In the genomic region with DNA sequence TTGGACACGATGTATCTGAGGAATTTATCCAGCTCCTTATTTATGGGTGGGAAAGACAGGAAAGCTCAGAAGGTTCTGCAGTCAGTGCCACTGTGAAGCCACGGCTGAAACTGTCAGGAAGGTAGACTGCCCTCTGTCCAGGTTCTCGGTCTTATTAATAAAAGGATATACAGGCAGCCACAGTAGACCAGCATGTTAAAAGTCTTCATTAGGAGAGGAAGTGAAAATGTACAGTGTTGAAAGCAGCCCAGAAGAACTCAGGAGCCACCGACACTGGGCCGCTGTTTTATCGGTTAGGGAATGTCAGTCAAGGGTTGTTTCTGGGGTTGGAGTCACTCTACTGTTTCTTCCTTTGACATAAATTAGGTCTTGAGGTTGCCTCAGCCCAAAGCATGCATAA, we compare ENCODE assay signal across 23 mouse cellular contexts.
DNase-seq lines count a peak whose midpoint lies in the region; ATAC-seq lines count a peak whose summit lies in the region.
"Had no signal": no experiment of that assay in that cellular context is flagged by ENCODE, and none has a peak within 500 bp of the region (broad histone marks: within the 10 kb centered on the region; RNA-seq: fewer than 3 reads in every experiment).

No protein-coding gene starts in this region.

- H3K4me2 ChIP-seq in intestine, embryonic 14.5 days (ENCODE audit: low read length), result no peak overlapping the region
- H3K4me2 ChIP-seq in intestine, embryonic 16.5 days (ENCODE audit: low read depth, low read length), result no peak overlapping the region
- H3K4me2 ChIP-seq: embryonic facial prominence, embryonic 12.5 days; forebrain, embryonic 13.5 days; forebrain, embryonic 15.5 days had no signal

- ATAC-seq in intestine, embryonic 14.5 days (replicated peaks; ENCODE audit: low FRiP score, low TSS enrichment, low read depth), result no peak
- ATAC-seq in intestine, embryonic 16.5 days, result no peak
- ATAC-seq in granulocyte monocyte progenitor cell, adult 5-6 weeks (replicated peaks; ENCODE audit: poor library complexity, severe bottlenecking), result peak; percentile 38
- ATAC-seq in megakaryocyte progenitor cell, adult 5-6 weeks (replicated peaks; ENCODE audit: poor library complexity), result peak; percentile 21
- ATAC-seq: activated CD4-positive, CD25-positive, alpha-beta regulatory T cell, adult 4 months; CD4-positive, CD25-positive, alpha-beta regulatory T cell, adult 4 months; forebrain, embryonic 13.5 days; forebrain, embryonic 15.5 days; Patski had no signal

- no peaks in the 10 kb centered on the region for H3K9me3 ChIP-seq in intestine, embryonic 14.5 days (ENCODE audit: control insufficient read depth, low read length)
- no peaks in the 10 kb centered on the region for H3K9me3 ChIP-seq in intestine, embryonic 16.5 days (ENCODE audit: control insufficient read depth, low read length)
- H3K9me3 ChIP-seq: embryonic facial prominence, embryonic 10.5 days; embryonic facial prominence, embryonic 12.5 days; forebrain, embryonic 13.5 days; forebrain, embryonic 15.5 days; G1E had no signal

- H3K27me3 ChIP-seq in intestine, embryonic 14.5 days (replicated peaks; ENCODE audit: control insufficient read depth, insufficient read depth, low read length), result no peaks in the 10 kb centered on the region
- no peaks in the 10 kb centered on the region for H3K27me3 ChIP-seq in intestine, embryonic 16.5 days (replicated peaks; ENCODE audit: control insufficient read depth, insufficient read depth, low read length)
- H3K27me3 ChIP-seq: CH12.LX; embryonic facial prominence, embryonic 12.5 days; forebrain, embryonic 13.5 days; forebrain, embryonic 15.5 days had no signal

- peak; percentile 7 for DNase-seq in intestine, embryonic 14.5 days (ENCODE audit: low spot score)
- DNase-seq in right cerebral cortex, postnatal 10 days (ENCODE audit: low spot score in 2 of 2), result no peak
- DNase-seq: adrenal gland, adult 8-10 months; adrenal gland, postnatal 14 days; adrenal gland, postnatal 36 days; B cell, adult 2 months; cerebellum, adult 11-12 months; cerebellum, adult 2 months; cerebellum, adult 9-10 months; cerebellum, postnatal 10 days; cerebellum, postnatal 25 days had no signal

- no peak overlapping the region for H3K4me3 ChIP-seq in intestine, embryonic 14.5 days (ENCODE audit: low read depth, low read length)
- no peak overlapping the region for H3K4me3 ChIP-seq in intestine, embryonic 16.5 days (ENCODE audit: low read length)
- H3K4me3 ChIP-seq: embryonic facial prominence, embryonic 10.5 days; embryonic facial prominence, embryonic 12.5 days; forebrain, embryonic 13.5 days; forebrain, embryonic 15.5 days had no signal

- WGBS in intestine, embryonic 14.5 days, result 70% methylated on average over 6 of the region's 6 CpGs
- 78% methylated on average over 6 of the region's 6 CpGs for WGBS in intestine, embryonic 16.5 days

- H3K9ac ChIP-seq in intestine, embryonic 14.5 days (ENCODE audit: low read length), result no peak overlapping the region
- no peak overlapping the region for H3K9ac ChIP-seq in intestine, embryonic 16.5 days (ENCODE audit: low read depth, low read length)
- H3K9ac ChIP-seq: embryonic facial prominence, embryonic 12.5 days; forebrain, embryonic 13.5 days; forebrain, embryonic 15.5 days had no signal

- H3K36me3 ChIP-seq in intestine, embryonic 14.5 days (ENCODE audit: control insufficient read depth, insufficient read depth, low read length), result no peaks in the 10 kb centered on the region
- no peaks in the 10 kb centered on the region for H3K36me3 ChIP-seq in intestine, embryonic 16.5 days (ENCODE audit: control insufficient read depth, insufficient read depth, low read length)
- H3K36me3 ChIP-seq: embryonic facial prominence, embryonic 10.5 days; embryonic facial prominence, embryonic 12.5 days; forebrain, embryonic 15.5 days; G1E had no signal

- H3K27ac ChIP-seq in intestine, embryonic 14.5 days (ENCODE audit: low read depth), result no peak overlapping the region
- no peak overlapping the region for H3K27ac ChIP-seq in intestine, embryonic 16.5 days (ENCODE audit: low read length)
- H3K27ac ChIP-seq: embryonic facial prominence, embryonic 10.5 days; embryonic facial prominence, embryonic 12.5 days; forebrain, embryonic 13.5 days; forebrain, embryonic 15.5 days had no signal

- H3K4me1 ChIP-seq in intestine, embryonic 14.5 days (replicated peaks; ENCODE audit: control insufficient read depth, insufficient read depth, low read length), result no peaks in the 10 kb centered on the region
- H3K4me1 ChIP-seq in intestine, embryonic 16.5 days (ENCODE audit: control insufficient read depth, insufficient read depth, low read length), result no peaks in the 10 kb centered on the region
- H3K4me1 ChIP-seq: embryonic facial prominence, embryonic 10.5 days; embryonic facial prominence, embryonic 12.5 days; forebrain, embryonic 13.5 days; forebrain, embryonic 15.5 days had no signal

Comparison
In these comparisons a context has a peak if more than half of its experiments do, and no peak if none do; other contexts are left out.
1. ATAC-seq: peak in granulocyte monocyte progenitor cell, adult 5-6 weeks (single experiment) and megakaryocyte progenitor cell, adult 5-6 weeks (single experiment); none in intestine, embryonic 14.5 days (single experiment) and intestine, embryonic 16.5 days (single experiment).